Mouse (Mus musculus): ENCODE measurements at regions not wholly inside any gene's neighbourhood (a gene's known extent, or its start where the extent isn't known, plus 50 kb on each side); places are given as distances from the start of the nearest gene placed in this dataset.

DNA sequence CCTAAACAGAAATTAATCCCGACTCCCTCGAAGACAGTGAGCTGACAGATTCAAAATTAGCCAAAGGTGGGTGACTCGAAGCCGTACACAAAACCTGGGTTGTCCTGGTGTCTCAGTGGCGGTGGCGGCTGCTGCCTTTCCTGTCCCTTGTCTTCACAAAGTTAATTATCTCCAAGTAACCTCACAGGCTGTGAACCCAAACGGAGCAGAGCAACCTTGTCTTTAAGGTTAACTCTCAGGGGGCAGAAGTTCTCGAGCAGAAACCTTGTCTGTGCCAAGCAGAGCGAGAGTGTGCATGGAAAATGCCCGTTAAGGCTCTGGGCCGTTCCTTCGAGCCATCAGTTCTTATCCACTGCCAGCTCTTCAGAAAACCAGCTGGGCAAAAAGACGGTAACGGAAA is 335.8 kb downstream of the Atp23 start:
- no peaks in the 10 kb centered on the region for H3K9me3 ChIP-seq (ENCODE audit: control insufficient read depth, low read length)
- WGBS, result 85% methylated on average over 14 of the region's 14 CpGs
- DNase-seq (no peak), ATAC-seq (ENCODE audit: low FRiP score, low TSS enrichment) (no peak)
- peaks cover 7% of the 10 kb centered on the region; the same call in 1 of the 2 replicates for H3K4me1 ChIP-seq (ENCODE audit: control insufficient read depth, insufficient read depth, low read length)
- H3K27ac ChIP-seq (replicated peaks; ENCODE audit: low read depth, low read length), result no peak overlapping the region
- H3K9ac ChIP-seq (replicated peaks; ENCODE audit: low read length), result no peak overlapping the region
- H3K27me3 ChIP-seq (ENCODE audit: control insufficient read depth, insufficient read depth, low read length), result no peaks in the 10 kb centered on the region
- no peak overlapping the region for H3K4me3 ChIP-seq (replicated peaks; ENCODE audit: low read depth, low read length)
- H3K4me2 ChIP-seq (ENCODE audit: low read length), result no peak overlapping the region
- no peaks in the 10 kb centered on the region for H3K36me3 ChIP-seq (ENCODE audit: control insufficient read depth, insufficient read depth, low read length)

DNA sequence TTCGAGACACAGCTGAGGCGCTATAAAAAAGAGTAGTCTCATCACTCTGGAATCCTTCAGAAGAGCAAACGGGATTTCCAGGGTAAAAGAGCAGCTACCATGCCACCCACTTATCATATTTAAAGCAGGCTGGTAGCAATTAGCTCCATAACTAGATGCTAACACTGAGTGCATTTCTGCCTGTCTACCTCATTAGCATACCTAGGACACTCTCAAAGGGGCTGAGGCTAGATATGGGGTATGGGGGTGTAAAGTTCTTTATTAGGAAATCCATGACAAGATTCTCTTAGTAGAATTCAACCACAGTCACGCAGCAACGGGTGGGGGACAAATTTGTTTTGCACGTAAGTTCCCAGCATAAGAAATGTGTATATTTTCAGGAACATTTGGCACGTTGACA is 346.1 kb downstream of the Atp23 start:
- no peaks in the 10 kb centered on the region for H3K36me3 ChIP-seq (ENCODE audit: control insufficient read depth, insufficient read depth, low read length)
- no peaks in the 10 kb centered on the region for H3K27me3 ChIP-seq (ENCODE audit: control insufficient read depth, insufficient read depth, low read length)
- 87% methylated on average over 7 of the region's 7 CpGs for WGBS
- H3K4me3 ChIP-seq (replicated peaks; ENCODE audit: low read depth, low read length), result no peak overlapping the region
- no peaks in the 10 kb centered on the region for H3K9me3 ChIP-seq (ENCODE audit: control insufficient read depth, low read length)
- DNase-seq (no peak), ATAC-seq (ENCODE audit: low FRiP score, low TSS enrichment) (no peak)
- no peak overlapping the region for H3K9ac ChIP-seq (replicated peaks; ENCODE audit: low read length)
- H3K27ac ChIP-seq (replicated peaks; ENCODE audit: low read depth, low read length), result no peak overlapping the region
- H3K4me2 ChIP-seq (ENCODE audit: low read length), result no peak overlapping the region
- no peaks in the 10 kb centered on the region for H3K4me1 ChIP-seq (ENCODE audit: control insufficient read depth, insufficient read depth, low read length)

DNA sequence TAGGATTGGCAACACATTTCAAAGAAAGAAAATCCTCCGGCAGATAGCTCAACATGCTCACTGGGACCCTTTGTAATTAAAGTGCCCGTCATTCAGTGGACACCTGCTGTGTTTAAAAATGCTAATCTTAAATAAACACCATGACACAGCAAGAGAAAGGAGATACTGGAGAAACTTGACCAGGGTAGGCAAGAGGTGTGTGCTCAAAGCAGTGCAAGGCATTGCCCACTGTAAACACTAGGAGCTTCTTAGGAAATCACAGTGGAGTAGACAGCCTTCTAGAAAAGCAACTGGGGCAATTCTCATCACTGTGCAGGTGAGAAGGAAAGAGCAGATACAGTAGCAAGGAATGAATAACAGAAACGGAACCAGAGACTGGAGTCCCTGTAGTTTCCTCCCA is 369.2 kb downstream of the Atp23 start:
- Histone ChIP-seq H3K4me3 (replicated peaks; ENCODE audit: low read depth, low read length) (no peak overlapping the region), H3K9me3 (ENCODE audit: control insufficient read depth, low read length) (no peaks in the 10 kb centered on the region), H3K4me2 (ENCODE audit: low read length) (no peak overlapping the region), H3K27ac (replicated peaks; ENCODE audit: low read depth, low read length) (peak overlapping the region; percentile 57), H3K4me1 (ENCODE audit: control insufficient read depth, insufficient read depth, low read length) (peaks cover 6% of the 10 kb centered on the region), H3K27me3 (ENCODE audit: control insufficient read depth, insufficient read depth, low read length) (no peaks in the 10 kb centered on the region), H3K36me3 (ENCODE audit: control insufficient read depth, insufficient read depth, low read length) (no peaks in the 10 kb centered on the region), H3K9ac (replicated peaks; ENCODE audit: low read length) (no peak overlapping the region)
- DNase-seq, result no peak
- WGBS, result 23% methylated on average over 3 of the region's 3 CpGs
- ATAC-seq (ENCODE audit: low FRiP score, low TSS enrichment), result no peak

DNA sequence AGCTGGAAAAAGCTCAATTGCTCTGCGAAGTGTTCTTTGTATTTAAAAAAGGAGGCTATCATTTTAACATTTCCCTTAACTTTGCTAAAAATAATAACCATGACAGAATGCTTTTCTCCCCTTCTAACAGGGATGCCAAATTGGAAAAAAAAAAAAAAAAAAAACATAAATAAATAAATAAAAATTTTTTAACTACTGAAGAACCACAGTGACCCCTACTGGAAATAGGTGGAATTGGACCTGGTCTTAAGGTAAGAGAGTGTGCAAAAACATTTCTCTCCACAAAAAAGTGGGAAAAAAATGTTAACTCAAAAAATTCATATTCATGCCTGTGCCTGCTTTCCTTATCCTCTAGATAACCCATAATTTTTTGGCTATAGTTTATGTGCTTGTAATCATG is 369.8 kb downstream of the Atp23 start:
- Histone ChIP-seq H3K4me3 (replicated peaks; ENCODE audit: low read depth, low read length) (no peak overlapping the region), H3K27me3 (ENCODE audit: control insufficient read depth, insufficient read depth, low read length) (no peaks in the 10 kb centered on the region), H3K9ac (replicated peaks; ENCODE audit: low read length) (no peak overlapping the region), H3K4me1 (ENCODE audit: control insufficient read depth, insufficient read depth, low read length) (peaks cover 5% of the 10 kb centered on the region), H3K27ac (replicated peaks; ENCODE audit: low read depth, low read length) (no peak overlapping the region), H3K9me3 (ENCODE audit: control insufficient read depth, low read length) (no peaks in the 10 kb centered on the region), H3K4me2 (ENCODE audit: low read length) (no peak overlapping the region), H3K36me3 (ENCODE audit: control insufficient read depth, insufficient read depth, low read length) (no peaks in the 10 kb centered on the region)
- DNase-seq (peak; percentile 86), ATAC-seq (ENCODE audit: low FRiP score, low TSS enrichment) (no peak)
- 47% methylated on average over 1 of the region's 1 CpGs for WGBS

DNA sequence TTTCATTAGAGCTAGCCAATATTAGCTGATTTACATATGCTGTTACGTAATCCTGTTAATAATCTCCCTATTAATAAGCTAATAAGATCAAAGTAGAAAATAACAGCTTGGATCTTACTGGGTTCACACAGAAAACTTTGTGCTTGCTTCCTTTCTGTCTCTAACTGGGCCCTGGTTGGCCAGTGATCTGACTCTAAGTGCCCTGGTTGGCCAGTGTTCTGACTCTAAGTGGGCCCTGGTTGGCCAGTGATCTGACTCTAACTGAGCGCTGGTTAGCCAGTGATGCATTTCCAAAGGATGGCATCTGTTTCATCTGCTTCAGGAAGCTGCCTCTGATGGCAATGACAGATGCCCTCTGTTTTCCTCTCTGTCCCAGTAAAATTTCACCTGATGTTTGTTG is 372.4 kb downstream of the Atp23 start:
- no peaks in the 10 kb centered on the region for H3K36me3 ChIP-seq (ENCODE audit: control insufficient read depth, insufficient read depth, low read length)
- no peaks in the 10 kb centered on the region for H3K27me3 ChIP-seq (ENCODE audit: control insufficient read depth, insufficient read depth, low read length)
- H3K4me3 ChIP-seq (replicated peaks; ENCODE audit: low read depth, low read length), result no peak overlapping the region
- no peak overlapping the region for H3K9ac ChIP-seq (replicated peaks; ENCODE audit: low read length)
- H3K4me1 ChIP-seq (ENCODE audit: control insufficient read depth, insufficient read depth, low read length), result peaks cover 5% of the 10 kb centered on the region
- no peaks in the 10 kb centered on the region for H3K9me3 ChIP-seq (ENCODE audit: control insufficient read depth, low read length)
- no peak overlapping the region for H3K4me2 ChIP-seq (ENCODE audit: low read length)
- WGBS, result 81% methylated on average over 2 of the region's 2 CpGs
- H3K27ac ChIP-seq (replicated peaks; ENCODE audit: low read depth, low read length), result no peak overlapping the region
- ATAC-seq (ENCODE audit: low FRiP score, low TSS enrichment) (no peak), DNase-seq (no peak)

DNA sequence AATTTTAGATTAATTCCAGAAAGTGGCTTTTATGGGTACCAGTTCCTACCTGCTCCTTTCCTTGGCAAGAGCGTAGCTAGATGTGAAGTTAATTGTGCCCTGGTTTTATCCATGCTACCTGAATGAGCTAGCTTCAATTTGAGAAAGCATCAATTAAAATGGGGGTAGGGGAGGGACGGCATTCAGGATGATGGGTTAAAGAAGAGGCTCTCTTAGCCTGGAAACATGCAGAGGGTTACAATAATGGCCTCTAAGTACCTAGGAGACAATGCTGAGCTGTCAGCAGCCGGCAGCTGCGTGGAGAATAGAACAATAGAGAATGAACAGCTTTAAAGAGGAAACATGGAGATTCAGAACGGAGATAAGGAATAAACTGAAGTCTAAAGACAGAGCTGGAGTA is 375.0 kb downstream of the Atp23 start:
- ATAC-seq (ENCODE audit: low FRiP score, low TSS enrichment) (no peak), DNase-seq (no peak)
- no peaks in the 10 kb centered on the region for H3K9me3 ChIP-seq (ENCODE audit: control insufficient read depth, low read length)

DNA sequence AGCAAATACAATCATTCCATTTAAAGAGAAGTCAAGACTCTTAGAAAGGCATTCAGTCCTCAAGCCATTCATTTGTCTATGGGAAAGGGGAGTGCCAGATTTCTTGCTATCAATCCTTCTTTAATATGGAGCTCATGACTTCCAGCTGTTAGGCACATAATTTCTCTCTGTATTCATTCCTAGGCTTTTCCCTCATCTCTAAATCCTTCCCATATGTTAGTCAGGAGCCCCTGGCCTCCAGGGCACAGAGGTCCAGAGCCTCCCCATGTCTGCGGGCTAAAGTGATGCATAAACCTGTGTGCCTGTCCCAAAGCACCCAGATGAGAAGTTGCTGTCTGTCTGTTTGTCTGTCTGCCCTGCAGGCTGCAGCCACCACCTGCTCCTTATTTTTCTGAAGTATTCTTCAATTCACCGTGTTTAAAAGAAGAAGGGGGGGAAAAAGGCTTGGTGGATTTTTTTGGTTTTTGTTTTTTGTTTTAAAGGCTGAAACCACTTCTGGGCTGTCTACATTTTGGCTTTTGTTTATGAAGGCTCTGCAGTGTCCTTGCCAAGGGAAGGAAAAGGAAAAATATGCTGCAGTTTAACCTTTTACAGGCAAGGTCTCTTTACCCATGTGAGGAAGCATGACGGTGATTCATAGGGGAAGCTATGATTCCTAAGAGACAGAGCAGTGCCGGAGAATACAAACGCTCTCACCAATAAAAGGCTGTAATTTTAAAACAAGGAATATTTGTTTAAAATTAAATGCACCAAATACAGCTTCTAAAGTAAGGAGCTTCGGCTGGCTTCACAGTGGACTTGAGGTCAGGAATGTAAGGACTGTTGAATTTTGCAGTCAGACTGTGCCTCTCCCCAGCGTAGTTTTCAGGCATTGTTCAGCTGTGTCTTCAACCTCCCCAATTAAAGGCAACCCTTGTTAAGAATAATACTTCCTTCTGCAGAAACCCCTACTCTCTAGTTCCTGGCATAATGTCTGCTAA is 379.0 kb downstream of the Atp23 start:
- Histone ChIP-seq H3K9ac (replicated peaks; ENCODE audit: low read length) (no peak overlapping the region; the same call in 1 of the 2 replicates), H3K36me3 (ENCODE audit: control insufficient read depth, insufficient read depth, low read length) (no peaks in the 10 kb centered on the region), H3K4me3 (replicated peaks; ENCODE audit: low read depth, low read length) (no peak overlapping the region), H3K27ac (replicated peaks; ENCODE audit: low read depth, low read length) (no peak overlapping the region), H3K4me1 (ENCODE audit: control insufficient read depth, insufficient read depth, low read length) (peaks cover 13% of the 10 kb centered on the region), H3K9me3 (ENCODE audit: control insufficient read depth, low read length) (peaks cover 5% of the 10 kb centered on the region), H3K27me3 (ENCODE audit: control insufficient read depth, insufficient read depth, low read length) (no peaks in the 10 kb centered on the region), H3K4me2 (ENCODE audit: low read length) (no peak overlapping the region)
- ATAC-seq (ENCODE audit: low FRiP score, low TSS enrichment) (no peak), DNase-seq (peak; percentile 22)
- WGBS, result 46% methylated on average over 7 of the region's 7 CpGs

More for the DNA sequence above, 375.0 kb downstream of the Atp23 start:
- no peaks in the 10 kb centered on the region for H3K27me3 ChIP-seq (ENCODE audit: control insufficient read depth, insufficient read depth, low read length)
- H3K36me3 ChIP-seq (ENCODE audit: control insufficient read depth, insufficient read depth, low read length), result no peaks in the 10 kb centered on the region
- H3K4me3 ChIP-seq (replicated peaks; ENCODE audit: low read depth, low read length), result no peak overlapping the region
- peaks cover 13% of the 10 kb centered on the region for H3K4me1 ChIP-seq (ENCODE audit: control insufficient read depth, insufficient read depth, low read length)
- no peak overlapping the region for H3K4me2 ChIP-seq (ENCODE audit: low read length)
- WGBS, result 15% methylated on average over 5 of the region's 5 CpGs
- no peak overlapping the region for H3K9ac ChIP-seq (replicated peaks; ENCODE audit: low read length)
- H3K27ac ChIP-seq (replicated peaks; ENCODE audit: low read depth, low read length), result no peak overlapping the region

DNA sequence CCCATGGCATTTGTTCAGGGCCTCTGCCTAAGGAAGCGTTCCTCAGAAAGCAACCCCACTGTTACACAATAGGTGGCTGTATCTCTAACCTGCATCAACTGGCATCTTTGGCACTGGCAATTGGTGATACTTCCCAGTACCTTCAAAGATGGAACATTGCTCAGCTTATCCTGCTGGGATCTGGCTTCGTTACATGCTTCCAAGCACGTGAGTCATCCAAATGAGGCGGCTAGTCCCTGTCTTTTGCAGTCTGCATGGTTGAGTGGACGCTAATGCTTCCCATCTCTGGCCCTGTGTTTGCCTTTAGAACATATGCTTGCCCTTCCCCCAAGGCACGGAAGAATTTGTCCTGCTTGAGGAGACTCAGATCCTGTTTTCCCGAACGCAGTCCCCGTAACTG is 380.2 kb downstream of the Atp23 start:
- Histone ChIP-seq H3K4me3 (replicated peaks; ENCODE audit: low read depth, low read length) (no peak overlapping the region), H3K9me3 (ENCODE audit: control insufficient read depth, low read length) (peaks cover 7% of the 10 kb centered on the region), H3K36me3 (ENCODE audit: control insufficient read depth, insufficient read depth, low read length) (no peaks in the 10 kb centered on the region), H3K27ac (replicated peaks; ENCODE audit: low read depth, low read length) (no peak overlapping the region), H3K27me3 (ENCODE audit: control insufficient read depth, insufficient read depth, low read length) (no peaks in the 10 kb centered on the region), H3K4me2 (ENCODE audit: low read length) (no peak overlapping the region), H3K4me1 (ENCODE audit: control insufficient read depth, insufficient read depth, low read length) (peaks cover 8% of the 10 kb centered on the region; the same call in 1 of the 2 replicates), H3K9ac (replicated peaks; ENCODE audit: low read length) (no peak overlapping the region)
- DNase-seq (no peak), ATAC-seq (ENCODE audit: low FRiP score, low TSS enrichment) (no peak)
- WGBS, result 35% methylated on average over 9 of the region's 9 CpGs

DNA sequence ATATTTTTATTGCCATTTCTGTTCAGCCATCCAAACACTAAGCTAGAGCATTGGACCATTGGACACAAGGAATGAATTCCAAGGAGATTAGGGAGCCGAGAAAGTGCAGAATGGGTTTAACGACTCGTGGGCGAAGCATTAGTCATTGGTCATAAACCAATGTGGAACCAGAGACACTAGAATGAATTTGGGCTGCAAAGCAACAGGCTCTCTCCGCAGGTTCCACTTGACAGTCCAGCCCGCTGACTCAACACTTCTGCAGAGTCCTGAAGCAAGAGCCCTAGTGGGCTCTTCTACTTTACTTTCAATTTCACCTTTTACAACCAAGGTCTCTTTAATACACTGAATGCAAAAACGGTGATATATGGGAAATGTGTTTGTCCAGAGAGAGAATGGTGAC is 388.0 kb downstream of the Atp23 start:
- H3K4me2 ChIP-seq (ENCODE audit: low read length), result no peak overlapping the region
- no peak overlapping the region for H3K9ac ChIP-seq (replicated peaks; ENCODE audit: low read length)
- 88% methylated on average over 7 of the region's 7 CpGs for WGBS
- ATAC-seq (ENCODE audit: low FRiP score, low TSS enrichment) (no peak), DNase-seq (no peak)
- no peak overlapping the region for H3K4me3 ChIP-seq (replicated peaks; ENCODE audit: low read depth, low read length)
- H3K27ac ChIP-seq (replicated peaks; ENCODE audit: low read depth, low read length), result no peak overlapping the region
- H3K4me1 ChIP-seq (ENCODE audit: control insufficient read depth, insufficient read depth, low read length), result no peaks in the 10 kb centered on the region
- peaks cover 7% of the 10 kb centered on the region for H3K9me3 ChIP-seq (ENCODE audit: control insufficient read depth, low read length)
- no peaks in the 10 kb centered on the region for H3K36me3 ChIP-seq (ENCODE audit: control insufficient read depth, insufficient read depth, low read length)
- H3K27me3 ChIP-seq (ENCODE audit: control insufficient read depth, insufficient read depth, low read length), result no peaks in the 10 kb centered on the region

Data from midbrain, embryonic 14.5 days (tissue).